Mouse (Mus musculus) yolk sac, embryonic 10.5 days (tissue): Measurements from ENCODE around the gene Slc23a2.

Experiments used
- DNase-seq: peaks from one replicate; pipeline ENCODE4 v3.0.0-alpha.2; 2017; ENCODE audit warnings: low spot score

The Slc23a2 gene

DNA sequence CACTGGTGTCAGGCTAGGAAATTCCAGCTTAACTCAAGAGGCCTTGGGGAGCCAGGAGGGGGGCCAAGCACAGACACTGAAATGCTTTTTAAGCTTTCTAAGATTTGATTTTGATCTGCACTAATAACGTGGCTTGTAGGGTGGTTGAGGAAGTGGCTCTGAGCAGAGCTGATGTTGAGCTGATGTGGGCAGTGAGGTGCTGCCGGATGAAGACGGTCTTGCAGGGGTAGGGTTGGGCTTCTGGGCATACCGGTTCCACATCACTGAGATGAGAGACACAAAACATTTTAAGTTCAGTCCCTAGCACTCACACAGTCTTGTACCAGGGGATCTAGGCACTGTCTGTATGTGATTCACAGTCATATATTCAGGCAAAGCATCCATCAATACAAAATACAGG lies 46.5 kb downstream of the Slc23a2 start:
- no peak for DNase-seq

DNA sequence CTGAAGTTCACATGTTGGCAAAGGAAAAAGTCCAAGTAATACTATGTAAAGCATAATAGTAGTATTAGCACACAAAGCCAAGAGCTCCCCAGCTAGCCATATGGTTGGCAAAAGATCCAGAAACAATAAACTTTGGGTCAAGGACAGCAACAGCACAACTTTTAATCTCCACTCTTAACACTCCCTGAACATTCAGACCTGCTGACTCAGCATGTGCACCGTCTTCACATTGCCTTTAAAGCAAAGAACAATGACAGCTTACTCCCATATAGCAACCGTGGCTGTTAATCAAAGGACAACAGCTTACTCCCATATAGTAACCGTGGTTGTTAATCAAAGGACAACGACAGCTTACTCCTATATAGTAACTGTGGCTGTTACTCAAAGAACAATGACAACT lies 48.3 kb downstream of the Slc23a2 start:
- no peak for DNase-seq

DNA sequence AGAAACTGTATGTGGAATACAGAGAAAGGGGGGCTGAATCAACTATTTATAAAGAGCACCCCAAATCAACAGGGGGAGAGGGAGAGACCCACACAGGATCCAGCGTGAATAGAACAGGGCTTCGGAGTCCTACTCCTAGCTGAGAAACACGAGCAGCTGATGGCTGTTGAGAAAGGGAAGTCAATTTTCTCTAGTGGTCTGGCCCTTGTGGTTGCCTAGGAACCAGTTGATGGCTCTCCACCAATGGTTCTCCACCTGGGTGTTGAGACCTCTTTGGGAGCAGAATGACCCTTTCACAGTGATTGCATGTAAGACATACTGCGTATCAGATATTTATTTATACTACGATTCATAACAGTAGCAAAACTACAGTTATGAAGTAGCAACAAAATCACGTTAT lies 49.1 kb downstream of the Slc23a2 start:
- DNase-seq, result no peak

DNA sequence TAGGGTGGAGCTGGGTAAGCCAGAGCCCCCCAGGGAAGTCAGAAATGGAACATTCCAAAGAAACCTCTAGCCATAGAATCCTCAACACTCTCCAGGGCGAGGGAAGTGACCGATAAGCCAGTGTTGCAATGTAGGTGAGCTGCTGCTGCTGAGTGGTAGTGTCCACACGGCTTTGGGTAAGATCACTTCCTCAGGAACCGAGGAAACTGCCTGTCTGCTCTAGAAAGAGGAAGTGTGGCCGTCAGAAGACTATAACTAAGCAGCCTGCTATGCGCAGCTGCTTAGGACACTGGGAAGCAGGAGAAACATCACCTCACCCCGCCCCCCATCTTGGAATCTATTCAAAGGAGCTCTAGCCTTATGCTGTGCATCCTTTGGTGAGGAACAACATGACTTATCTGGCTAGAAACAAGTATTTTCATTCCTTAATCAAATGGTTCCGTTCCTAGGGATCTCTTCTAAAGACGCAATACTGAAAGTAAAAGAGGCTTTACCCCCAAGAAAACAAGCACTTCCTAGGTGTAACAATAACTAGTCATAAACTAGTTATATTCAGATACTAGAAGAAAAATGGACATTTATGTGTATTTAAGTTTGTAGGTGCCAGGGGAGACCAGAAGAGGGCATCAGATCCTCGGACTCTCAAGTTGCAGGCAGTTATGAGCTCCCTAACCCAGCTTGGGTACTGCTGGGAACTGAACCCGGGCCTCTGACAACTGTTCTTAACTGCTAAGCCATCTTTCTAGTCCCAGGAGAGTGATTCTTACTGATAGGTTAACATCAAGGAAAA lies 50.3 kb downstream of the Slc23a2 start:
- DNase-seq, result peak; percentile 76

DNA sequence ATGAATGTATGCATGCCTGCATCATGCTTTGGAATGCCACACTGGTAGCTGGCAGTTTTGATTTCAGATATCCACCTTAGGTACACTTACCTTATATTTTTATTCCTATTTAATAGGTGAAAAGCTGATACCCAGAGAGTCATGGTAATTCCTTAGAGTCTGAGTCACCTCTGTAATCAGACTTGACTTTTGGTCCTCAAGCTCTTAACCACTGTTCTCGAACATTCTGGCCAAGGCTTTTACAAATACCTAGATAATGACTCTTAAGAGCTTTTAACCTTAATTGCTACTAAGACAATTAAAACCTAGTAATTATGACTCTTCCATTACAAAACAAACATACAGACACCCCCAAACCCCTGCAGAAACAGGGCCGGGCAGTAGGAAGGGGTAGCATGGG lies 51.2 kb downstream of the Slc23a2 start:
- no peak for DNase-seq

DNA sequence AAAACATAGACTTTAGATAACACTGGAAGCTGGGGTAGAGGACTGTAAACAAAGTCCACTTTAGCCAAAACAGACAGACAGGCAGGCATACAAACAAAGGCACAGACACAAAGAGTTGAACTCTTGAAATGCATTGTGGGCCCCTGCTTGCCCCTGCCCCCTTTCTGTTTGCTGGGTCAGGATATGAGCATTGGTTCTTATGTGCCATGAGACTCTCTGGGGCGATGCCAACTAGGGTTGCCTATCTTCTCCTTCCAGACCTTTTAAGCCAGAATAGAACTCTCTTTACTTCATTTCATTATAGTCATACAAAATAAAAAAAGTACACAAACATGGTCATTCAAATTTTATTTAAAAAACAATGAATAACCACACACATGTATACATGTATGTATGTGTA lies 51.6 kb downstream of the Slc23a2 start:
- DNase-seq, result no peak

DNA sequence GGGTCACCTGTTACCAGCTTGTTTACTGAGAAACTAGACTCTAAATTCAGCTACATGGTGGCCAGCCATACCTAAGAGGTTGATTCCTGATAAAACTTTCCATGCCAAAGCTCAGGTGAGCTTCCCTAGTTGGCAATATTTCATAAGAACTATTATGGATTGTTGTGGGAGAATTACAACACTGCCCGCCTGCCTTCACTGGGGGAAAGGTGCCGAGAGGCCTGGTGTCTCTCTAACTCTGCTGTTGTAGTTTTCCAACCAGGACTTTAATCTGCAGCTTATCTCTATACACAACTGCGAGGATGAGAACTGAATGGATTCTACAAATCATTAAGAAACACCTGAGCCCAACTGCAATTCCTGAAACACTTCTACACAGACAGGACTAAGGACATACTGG lies 52.2 kb downstream of the Slc23a2 start:
- DNase-seq, result peak; percentile 42

DNA sequence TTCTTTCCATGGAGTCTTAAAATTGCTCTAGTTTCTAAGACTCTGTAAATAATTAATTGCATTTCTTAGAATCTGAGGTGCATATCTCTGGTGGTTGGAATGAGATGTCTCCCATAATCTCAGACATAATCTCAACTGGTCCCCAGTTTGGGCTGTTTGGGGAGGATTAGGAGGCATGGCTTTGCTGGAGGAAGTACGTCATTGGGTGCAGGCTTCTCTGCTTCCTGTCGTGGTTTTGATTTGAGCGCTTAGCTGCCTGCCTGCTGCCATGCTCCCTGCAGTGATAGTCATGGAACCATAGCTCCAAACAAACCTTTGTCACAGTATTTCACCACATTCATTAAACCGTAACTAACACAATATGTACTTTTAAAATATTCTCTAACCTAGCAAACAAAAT lies 53.2 kb downstream of the Slc23a2 start:
- peak; percentile 48 for DNase-seq

DNA sequence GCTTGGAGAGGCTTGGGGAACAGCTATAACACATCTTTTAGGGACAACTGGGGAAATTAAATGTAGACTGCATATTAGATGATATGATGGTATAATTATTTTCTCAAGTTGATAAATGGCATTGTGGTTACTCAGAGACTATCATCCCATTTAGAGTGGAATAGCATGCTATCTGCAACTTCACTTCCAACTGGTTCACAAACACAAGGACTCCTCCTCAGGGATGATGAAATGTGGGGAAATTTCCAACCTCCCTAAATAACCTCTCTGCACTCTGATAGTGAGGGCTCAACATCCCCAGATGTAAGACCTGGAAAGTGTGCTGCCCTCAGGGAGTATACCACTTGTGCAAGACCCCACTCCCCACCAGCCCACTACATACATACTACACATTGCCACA lies 60.1 kb downstream of the Slc23a2 start:
- DNase-seq, result no peak

DNA sequence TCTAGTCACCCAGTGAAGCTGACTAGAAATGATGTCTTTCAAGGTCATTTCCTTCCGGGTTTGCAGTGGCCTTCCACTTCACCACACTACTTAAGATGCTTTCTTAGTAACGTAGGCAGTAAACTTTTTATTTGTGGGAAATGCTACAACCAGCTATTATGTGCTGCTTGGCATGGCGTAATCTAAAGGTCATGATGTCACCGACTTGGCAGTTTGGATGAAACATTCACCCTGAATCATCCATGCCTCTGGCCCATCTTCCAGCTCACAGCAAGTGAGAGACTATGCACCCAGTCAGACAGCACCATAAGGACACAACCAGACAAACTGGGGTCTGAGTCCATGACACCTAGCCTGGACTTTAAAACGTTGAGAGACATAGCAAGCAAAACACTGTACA lies 60.5 kb downstream of the Slc23a2 start:
- no peak for DNase-seq

DNA sequence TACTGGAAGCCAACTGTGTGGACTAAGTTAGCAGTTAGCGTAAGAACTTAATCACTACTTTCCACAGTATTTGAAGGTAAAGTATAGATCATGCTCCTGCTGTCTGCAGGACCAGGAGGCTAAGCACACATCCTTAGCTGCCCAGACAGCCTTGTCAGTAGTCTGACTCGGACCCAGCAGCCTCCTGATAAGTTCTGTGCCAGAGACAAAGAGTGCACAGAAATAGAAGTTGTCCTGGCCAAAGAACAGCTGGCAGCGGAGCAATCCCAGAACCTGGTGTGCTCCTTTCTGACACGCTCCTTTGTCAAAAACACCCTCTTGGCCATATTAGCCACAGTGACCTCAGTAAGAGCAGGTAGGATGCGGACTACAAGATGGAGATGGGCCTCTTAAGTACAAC lies 65.8 kb downstream of the Slc23a2 start:
- no peak for DNase-seq

DNA sequence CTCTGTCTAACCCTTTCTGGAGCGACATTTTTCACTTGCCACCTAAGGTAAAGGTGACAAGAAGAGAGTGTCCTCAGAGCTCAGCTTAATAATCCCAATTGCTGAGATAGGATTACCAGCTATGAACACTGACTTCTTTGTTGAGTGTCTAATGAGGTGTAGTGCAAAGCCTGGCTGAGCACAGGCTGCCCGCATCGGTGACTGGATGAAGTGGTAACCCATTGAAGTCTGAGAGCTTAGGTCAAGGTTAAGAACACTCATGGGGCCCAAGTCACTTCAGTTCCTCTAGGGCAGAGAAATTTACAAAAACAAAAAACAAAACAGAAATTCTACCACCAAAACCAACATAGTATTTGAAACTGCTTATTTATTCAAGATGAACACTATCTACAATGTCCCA lies 71.9 kb downstream of the Slc23a2 start:
- DNase-seq, result no peak

DNA sequence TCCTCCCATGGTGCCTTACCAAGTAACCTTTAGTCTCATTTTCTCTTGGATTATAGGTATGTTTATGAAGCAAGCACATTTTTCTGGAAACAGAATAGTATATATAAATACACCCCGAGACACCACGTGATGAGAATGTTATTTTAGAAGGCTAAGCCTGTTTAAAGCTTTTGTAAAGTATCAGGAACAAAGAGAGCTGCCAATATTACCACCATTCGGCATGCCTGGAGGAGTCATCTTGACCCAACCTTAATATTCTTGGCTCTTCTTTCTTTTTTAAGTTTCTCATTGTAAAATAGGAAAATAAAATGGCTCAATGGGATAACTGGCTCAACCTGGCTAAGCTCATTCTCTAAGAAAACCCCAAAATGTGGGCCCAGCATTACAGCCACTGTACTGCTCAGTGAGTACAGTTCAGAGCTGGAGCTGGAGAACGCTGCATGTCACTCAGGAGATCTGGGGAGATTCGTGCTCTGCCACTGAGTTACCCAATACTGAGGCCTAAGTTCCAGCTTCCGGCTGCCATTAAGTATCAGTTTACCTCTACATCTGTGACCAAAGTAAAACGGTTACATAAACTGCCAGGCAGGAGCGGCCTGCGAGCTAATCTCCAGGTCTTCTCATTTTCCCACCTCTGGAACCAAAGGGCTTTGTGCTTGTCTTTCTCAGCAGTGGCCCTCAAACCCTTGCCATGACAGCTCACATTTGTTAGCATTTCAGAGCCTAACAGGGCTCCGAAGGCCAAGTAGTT lies 74.7 kb downstream of the Slc23a2 start:
- DNase-seq, result no peak

DNA sequence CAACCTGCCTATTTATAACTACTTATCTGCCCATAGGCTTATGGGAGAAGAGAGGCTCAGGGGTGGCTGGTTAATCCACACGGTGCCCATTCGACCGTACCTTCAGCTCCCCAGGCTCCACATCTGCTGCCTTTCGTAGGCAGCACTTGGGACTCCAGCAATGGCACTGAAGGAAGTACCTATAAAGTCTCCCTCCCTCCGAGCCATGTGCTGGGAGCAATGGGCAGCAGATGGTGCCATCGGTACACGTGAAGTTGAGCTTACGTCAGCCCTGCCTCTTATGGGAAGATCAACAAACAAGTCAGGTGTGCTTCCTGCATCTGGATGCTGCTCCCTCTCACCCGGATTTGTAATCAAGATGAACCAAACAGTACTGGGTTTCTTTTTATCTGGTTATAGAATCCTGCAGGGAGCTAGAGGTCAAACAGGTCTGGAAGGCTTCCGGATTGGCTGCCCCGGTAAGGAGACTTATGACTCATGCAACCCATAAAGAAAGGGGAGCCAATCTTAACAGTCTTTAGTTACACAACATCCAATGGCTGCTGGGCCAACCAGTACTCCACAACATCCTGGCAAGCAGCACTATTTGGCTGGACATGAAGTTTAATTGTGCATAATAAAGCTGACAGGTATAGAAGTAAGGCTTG lies 80.6 kb downstream of the Slc23a2 start:
- DNase-seq, result no peak

DNA sequence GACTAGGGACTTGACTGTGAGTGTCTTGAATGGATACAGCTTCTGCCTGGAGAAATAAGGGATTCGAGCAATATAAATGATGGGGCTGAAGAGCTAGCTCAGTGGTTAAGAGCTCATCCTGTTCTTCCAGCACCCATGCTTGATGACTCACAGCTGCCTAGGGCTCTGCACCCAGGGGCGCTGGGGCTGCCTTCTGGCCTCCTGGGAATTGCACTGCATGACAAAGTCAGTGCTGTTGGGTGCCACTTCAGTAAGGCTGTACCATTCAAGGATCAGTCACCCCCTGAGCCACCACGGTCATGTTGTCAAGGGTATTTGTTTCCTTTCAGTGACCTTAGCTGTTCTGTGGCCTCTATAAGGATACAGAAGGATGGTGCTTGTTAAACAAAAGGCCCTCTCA lies 81.1 kb downstream of the Slc23a2 start:
- DNase-seq, result no peak

DNA sequence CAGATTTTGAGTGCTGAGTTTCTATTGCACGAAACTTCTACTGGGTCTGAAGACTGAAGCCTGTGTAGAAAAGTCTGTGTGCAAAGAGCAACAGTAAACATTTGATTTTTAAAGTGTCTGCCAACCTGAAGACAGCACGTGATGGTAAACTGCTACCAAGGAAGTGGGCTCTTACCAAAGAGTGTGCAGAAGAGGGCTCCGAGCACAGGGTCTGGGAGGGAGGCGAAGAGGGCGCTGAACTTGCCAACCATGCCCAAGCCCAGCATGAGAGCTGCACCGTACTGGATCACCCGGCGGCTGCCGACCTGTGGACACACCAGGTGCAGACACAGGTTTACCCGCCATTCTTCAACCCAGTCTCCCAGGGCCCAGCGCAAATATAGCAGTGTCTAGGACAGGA lies 83.0 kb downstream of the Slc23a2 start:
- no peak for DNase-seq

DNA sequence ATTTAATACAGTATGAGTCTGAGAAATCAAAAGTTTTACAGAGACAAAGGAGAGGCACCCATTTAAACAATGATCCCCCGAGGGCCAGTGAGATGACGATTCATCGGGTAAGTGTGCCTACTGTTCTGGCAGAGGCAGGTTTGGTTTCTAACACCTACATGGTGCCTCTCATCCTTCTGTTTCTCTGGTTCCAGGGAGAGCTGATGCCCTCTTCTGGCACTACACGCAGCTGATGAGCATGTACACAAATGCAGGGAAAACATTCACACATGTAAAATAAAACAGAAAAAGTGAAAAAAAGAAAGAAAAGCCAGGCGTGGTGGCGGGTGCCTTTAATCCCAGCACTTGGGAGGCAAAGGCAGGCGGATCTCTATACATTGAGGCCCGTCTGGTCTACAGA lies 85.0 kb downstream of the Slc23a2 start:
- DNase-seq, result no peak

DNA sequence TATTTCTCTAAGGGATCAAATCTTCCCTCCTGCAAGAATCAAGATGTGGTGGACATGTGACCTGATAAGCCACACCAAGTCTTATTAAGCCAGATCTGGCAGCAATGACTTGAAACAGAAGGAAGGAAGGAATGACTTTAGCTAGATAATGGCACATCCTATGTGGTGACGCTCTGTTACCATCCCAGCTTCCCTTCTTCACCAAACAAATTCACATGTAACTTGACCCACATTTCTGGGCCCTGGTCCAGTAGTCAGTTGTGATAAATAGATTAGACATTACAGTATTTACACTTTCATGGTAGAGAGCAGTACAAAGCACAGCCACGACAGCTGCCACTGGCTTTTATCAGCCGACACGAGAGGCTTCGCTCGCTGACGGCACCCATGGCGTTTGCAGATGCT lies 89.6 kb downstream of the Slc23a2 start:
- DNase-seq, result no peak

DNA sequence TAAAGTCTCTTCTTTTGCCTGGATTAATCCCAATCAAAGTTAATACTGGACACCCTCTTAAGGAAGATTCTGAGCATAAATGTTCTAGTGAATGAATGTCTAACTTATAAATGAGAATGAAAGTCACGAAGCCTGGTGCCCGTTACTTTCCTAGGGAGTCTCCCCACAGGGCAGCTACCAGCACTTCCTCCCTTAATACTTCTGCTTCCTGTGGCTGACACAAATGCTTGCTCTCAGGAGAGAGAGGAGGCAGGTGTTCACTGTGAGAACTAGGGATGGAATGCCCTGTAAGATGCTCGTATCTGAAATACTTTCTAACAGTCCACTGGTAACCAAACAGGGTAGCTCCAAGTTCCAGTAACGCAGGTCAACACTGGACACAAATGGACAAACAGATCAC lies 91.1 kb downstream of the Slc23a2 start:
- DNase-seq, result no peak

DNA sequence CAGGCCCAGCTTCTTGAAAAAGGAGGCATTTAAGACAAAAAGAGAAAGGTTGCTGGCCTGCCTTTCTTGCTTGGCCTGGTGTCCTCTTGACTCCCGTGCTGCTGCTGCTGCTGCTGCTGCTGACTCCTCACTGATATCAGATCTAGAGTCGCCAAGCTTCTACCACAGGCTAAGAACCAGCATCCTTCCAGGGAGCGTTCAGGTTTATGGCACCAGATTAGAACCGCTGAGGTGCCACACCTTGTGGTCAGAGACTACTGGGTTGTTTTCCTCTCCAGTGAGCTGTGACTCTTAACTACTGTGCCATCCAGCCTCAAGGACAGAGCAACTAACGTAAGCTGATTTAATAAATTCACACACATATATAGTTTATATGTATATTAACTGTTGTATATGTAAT lies 93.1 kb downstream of the Slc23a2 start:
- DNase-seq, result no peak

DNA sequence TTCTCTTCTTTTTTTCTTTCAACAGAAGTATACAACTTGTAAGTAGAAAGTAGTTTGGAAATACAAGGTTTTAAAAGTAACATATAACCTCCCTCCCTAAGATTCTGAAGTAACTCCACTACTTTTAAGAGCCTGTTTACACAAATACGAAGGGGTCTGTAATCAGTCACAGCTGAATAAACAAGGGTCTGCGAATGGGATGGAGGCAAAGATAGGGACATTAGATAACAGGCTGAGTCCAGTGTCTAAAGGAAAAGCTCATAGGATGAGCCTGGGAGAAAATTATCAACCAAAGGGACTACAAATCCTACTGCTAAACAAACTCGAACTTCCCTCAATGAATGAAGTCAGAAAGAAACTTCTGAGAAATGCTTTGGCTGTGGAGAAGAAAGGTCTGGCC lies 95.0 kb downstream of the Slc23a2 start:
- peak; percentile 53 for DNase-seq

DNA sequence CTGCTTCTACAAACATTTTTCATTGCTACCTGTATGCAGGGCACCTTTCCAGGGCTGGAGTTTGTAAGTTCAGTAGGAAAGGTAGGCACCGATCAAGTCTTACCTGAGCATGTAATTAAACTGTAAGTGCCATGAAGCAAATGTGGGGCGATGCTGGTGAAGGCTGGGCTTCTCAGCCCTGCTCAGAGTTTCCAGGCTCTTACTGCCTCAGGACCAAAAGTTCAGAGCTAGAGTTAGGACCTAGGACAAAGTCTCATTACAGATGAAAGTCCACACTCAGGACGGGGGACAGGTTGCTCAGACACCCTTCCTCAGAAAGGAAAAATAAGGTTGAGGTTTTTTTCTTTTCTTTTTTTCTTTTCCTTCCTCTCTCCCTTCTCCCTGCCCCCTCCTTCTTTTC lies 95.4 kb downstream of the Slc23a2 start:
- peak; percentile 40 for DNase-seq

DNA sequence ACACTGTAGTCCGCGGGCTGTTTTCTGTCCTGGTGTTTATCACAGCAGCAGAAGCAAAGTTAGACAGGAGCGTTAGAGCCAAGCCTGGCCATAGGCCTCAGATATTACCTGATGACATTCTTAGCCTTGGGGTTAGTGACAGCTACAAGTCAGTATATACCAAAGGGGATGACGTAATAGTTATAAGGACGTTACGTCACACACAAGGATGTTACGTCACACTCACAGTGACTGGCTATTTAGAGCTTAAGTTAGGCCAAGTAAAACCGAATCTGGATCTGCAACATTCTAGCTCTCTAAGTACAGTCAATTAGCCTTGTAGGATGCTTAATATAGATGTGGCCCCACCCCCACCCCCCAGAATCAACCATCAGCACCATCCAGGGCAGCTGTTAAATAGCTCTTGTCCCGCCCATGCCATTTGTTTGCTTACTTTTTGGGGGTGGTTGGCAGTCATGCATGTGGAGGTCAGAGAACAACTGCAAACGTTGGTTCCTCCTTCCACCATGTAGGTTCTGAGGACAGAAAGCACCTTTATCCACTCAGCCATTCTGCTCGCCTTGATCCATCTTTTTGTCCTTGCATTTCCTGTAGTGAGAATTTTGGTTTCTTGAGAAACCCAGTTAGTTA lies 96.7 kb downstream of the Slc23a2 start:
- DNase-seq, result peak; percentile 23
